Mouse (Mus musculus) brown adipose tissue, adult 24 weeks (tissue): ENCODE results near the gene Kazn. TPM values are rescaled to one million over a fixed set of nuclear protein-coding genes. Genes with fewer than 3 reads are reported as not detected.

ENCODE experiments used
- H3K27ac ChIP-seq: fragments of 200-500 bp; replicated peaks from 2 replicates; pipeline ENCODE4 v1.5.1; 2012; ENCODE audit warnings: low read depth, mild to moderate bottlenecking, low read length
- H3K4me1 ChIP-seq: fragments of 200-500 bp; 2 replicates; pipeline ENCODE4 v1.6.1; 2012; ENCODE audit warnings: low read length, mixed read lengths; ENCODE audit not compliant: control insufficient read depth, insufficient read depth, insufficient read length
- H3K4me3 ChIP-seq: fragments of 200-500 bp; 2 replicates; pipeline ENCODE4 v1.5.1; 2012; ENCODE audit warnings: low read depth, mild to moderate bottlenecking, low read length, moderate library complexity; ENCODE audit not compliant: insufficient read depth
- polyA plus RNA-seq: library from polyadenylated mRNA; stranded (reverse); fragments of >200 nt; gene quantifications from 2 replicates; pipeline ENCODE4 v1.2.4, GENCODE M21; 2012; ENCODE audit not compliant: missing spikeins, insufficient read depth, insufficient read length

The Kazn gene
- polyA plus RNA-seq, 1 experiment = 0.79 TPM

DNA sequence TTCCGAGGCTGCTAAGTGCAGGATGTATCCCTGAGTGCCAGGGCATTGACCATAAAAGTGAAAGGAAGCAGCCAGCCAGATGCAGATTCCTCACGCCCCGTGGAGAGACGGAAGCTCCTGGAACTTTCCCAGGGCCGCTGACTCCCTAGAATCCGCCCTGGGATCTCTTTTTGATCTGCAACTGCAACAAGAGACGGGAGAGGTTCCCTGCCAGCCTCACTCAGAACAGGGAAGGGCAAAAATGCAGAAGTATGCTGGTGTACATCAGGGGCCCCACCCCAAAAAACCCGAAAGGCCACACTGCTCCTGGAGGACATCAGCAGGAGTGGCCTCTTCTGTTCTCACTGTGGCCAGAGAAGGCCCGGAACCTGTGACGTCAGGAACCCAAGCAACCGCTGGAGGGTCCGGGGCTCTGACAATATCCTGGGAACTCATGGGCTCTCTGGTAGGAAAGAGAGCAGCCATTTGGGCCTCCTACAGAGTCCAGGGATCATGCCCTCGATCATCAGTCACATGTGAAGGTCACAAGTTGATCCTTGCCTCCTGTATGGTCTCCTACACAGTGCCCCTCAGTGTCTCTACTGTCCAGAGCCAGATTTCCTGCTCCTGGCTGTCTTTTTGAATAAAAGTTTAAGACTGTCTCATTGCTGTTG, 157.4 kb downstream of the Kazn start:
- peak overlapping the region; percentile 2; the same call in 1 of the 2 replicates for H3K4me3 ChIP-seq
- H3K27ac ChIP-seq = peak overlapping the region; percentile 43
- H3K4me1 ChIP-seq = peaks cover 8% of the 10 kb centered on the region; the same call in 1 of the 2 replicates

- Histone ChIP-seq H3K27ac (peak overlapping the region; percentile 6; the same call in 1 of the 2 replicates), H3K4me1 (peaks cover 8% of the 10 kb centered on the region; the same call in 1 of the 2 replicates), H3K4me3 (peak overlapping the region; percentile 2; the same call in 1 of the 2 replicates)
Measured at GRCm38 (mm10) chr4:142080901-142081630, 158.1 kb downstream of the Kazn start.

- H3K27ac ChIP-seq = no peak overlapping the region
- peaks cover 8% of the 10 kb centered on the region; the same call in 1 of the 2 replicates for H3K4me1 ChIP-seq
- H3K4me3 ChIP-seq = no peak overlapping the region
Measured at GRCm38 (mm10) chr4:142080487-142080767, 158.8 kb downstream of the Kazn start.

DNA sequence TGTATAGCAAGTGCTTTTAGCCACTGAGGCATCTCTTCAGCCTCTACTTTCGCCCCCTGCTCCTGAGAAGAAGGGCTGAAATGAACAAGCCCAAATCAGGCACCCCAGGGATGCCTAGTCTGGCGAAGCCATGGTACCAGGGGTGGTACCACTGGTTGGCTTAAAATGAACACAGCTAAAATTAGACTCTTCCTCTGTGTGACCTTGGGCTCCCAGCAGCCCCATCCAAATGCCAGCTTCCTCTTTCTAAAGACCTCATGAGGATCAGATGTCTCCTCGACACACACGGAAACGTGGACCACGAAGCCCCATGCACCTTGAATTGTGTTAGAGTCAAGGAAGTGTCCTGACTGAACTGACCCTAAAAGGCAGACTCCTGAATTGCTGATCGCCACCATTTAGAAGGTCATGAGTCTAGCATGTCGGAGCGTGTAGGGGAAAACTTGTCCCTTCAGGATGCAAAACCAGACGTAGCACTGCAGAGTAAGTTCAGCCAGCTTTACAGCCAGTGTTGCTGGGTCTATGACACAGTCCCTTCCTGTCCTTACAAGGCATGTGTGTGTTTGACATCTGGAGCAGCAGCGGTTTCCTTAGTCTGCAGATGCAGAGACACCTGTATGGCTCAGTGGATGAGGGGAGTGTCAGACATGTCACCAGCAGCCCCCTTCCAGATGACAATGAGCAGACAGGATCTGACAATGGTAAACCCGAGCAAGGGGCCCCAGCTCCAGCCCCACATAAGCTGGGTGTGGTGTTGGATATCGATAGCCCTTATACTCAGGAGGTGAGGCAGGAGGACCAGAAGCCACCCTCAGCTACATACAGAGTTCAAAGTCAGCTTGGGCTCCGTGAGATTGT, 159.3 kb downstream of the Kazn start:
- no peak overlapping the region for H3K4me3 ChIP-seq
- H3K4me1 ChIP-seq = peaks cover 8% of the 10 kb centered on the region; the same call in 1 of the 2 replicates
- peak overlapping the region; percentile 3; the same call in 1 of the 2 replicates for H3K27ac ChIP-seq

GRCm38 (mm10) chr4:142077572-142078271, 161.5 kb downstream of the Kazn start:
- Histone ChIP-seq H3K4me3 (no peak overlapping the region), H3K4me1 (peaks cover 8% of the 10 kb centered on the region; the same call in 1 of the 2 replicates)

GRCm38 (mm10) chr4:142076883-142077282, 162.3 kb downstream of the Kazn start:
- Histone ChIP-seq H3K4me1 (peaks cover 8% of the 10 kb centered on the region; the same call in 1 of the 2 replicates), H3K4me3 (no peak overlapping the region), H3K27ac (no peak overlapping the region)

More at GRCm38 (mm10) chr4:142077572-142078271, 161.5 kb downstream of the Kazn start:
- 0 out of 2 replicates have a peak overlapping the region, but pooled peaks have one; percentile 26 for H3K27ac ChIP-seq

DNA sequence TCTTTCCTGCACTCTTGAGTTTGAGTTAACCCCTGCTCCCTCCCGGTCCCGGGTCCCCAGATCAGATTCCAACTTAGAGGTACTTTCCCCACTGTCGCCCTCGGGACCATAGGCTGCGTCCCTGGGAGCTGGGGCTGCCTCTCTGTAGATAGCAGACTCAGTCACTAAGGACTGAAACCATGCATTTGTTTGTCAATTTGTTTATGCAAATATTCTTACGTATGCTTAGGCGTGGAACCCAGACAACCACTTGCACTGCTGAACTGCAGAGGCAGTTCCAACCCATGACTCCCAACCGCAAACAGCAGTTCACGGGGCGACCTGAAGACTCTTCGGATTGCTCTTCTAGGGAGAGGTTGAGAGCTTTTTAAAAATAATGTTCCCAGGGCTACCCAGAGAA, 163.3 kb downstream of the Kazn start:
- no peak overlapping the region for H3K27ac ChIP-seq
- peaks cover 12% of the 10 kb centered on the region for H3K4me1 ChIP-seq
- no peak overlapping the region for H3K4me3 ChIP-seq

DNA sequence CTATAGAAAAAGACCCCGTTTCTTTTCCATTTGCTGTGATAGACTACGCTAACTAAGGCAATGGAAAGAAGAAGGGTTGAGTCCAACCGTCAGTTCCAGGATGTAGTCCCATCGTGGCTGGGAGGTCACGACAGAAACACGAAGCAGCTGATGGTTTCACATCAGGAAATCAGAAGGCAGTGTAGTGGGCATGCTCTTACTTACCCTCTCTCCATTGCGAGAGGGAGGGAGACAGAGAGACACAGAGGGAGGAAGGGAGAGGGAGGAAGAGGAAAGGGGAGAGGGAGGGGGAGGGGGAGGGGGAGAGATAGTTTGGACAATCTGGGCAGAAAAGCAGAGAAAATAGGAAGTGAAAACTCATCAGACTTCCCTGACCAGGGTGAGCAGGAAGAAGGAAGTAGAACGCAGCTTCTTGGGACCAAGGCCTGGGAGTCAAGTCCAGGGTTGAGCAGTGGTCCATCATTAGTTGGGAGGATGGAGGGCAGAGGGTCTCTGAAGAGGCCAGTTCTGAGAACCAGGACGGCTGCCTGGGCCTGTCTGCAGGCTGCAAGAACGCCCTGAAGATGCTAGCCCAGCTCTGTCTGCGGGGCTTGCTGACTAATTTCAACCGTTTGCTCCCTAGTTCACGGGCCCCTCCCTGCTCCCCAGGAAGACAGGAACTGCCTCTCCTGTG, 165.0 kb downstream of the Kazn start:
- H3K4me1 ChIP-seq = peaks cover 16% of the 10 kb centered on the region; the same call in 1 of the 2 replicates
- peak overlapping the region; percentile 32; the same call in 1 of the 2 replicates for H3K27ac ChIP-seq
- H3K4me3 ChIP-seq = no peak overlapping the region

DNA sequence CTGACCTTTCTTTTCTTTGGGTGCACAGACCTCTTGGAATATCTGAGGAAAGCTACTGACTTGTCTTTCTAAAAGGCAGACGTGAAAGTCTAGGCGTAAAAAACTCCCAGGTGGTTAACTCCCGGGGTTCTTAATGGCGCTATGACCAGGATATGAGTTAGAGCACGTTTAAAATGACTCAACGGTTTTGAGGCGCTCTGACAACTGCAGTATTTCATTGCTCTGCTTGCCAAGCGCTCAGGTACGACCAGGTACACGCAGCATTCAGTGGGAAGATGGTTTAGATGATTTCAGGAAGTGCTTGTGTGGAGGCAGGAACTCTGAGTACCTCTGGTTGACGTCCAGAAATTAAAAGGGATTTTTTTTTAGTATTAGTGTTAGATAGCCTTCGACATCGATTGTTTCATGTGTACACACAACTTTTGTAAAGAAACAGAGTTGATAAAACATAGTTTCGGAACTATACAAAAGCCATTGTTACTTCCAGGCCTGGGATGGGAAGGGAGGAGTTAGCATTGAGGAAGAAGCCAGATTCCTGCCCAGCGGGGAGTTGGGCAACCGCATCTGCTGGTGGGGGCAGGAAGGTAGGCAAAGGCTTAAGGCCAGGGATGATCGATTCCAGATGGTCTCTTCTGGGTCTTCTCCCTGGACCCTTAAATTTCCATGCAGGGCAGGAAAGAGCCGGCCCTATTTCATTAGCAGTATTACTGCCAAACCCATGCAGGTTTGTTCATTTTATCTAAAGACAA, 167.8 kb downstream of the Kazn start:
- Histone ChIP-seq H3K4me3 (no peak overlapping the region), H3K27ac (peak overlapping the region; percentile 6; the same call in 1 of the 2 replicates), H3K4me1 (peaks cover 11% of the 10 kb centered on the region; the same call in 1 of the 2 replicates)

- Histone ChIP-seq H3K4me1 (peaks cover 15% of the 10 kb centered on the region), H3K27ac (peak overlapping the region; percentile 6; the same call in 1 of the 2 replicates), H3K4me3 (no peak overlapping the region)
Measured at GRCm38 (mm10) chr4:142070840-142071239, 168.4 kb downstream of the Kazn start.

DNA sequence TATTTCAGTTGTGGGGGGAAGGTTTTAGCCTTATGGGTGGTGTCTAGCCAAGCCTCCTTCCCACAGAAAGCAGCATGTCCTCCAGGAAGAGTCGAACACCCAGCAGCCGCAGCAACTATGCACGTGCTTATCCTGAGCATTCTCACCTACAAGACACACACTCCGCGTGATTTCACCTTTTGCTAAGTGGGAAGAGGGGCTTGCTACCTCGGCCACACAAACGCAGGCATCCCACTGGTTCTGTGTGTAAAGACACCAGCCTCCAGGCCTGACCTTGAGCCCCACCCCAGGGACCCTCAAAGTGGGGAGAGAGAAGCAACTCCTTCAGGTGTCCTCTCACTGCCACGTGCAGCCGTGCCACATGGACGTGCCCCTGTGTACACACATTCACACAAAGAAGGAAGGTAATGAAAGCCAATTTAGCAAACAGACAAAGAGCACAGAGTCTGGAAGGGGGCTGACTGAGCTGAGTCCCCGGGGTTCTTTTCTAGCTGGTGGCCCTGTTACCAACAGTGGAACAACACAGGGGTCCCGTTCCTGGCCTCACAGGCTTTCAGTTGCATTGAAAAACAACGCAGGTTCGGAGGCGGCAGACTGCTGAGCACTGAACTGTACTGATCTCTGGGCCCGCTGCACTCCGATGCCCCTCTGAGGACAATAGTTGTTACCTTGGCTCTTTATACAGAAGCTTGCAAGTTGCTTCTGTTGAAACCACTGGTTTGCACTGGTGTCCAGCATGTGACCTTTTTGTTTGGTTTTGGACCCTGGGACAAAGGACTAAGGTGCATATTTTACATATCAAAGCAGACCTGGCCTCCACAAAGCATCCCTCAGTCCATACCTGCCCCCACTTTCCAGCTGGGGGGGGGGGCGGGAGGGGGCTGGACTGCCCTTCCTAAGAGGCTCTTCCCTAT, 170.0 kb downstream of the Kazn start:
- Histone ChIP-seq H3K4me1 (peaks cover 18% of the 10 kb centered on the region), H3K4me3 (no peak overlapping the region), H3K27ac (no peak overlapping the region)

GRCm38 (mm10) chr4:142066576-142066975, 172.6 kb downstream of the Kazn start:
- no peak overlapping the region for H3K27ac ChIP-seq
- H3K4me1 ChIP-seq = peaks cover 18% of the 10 kb centered on the region
- H3K4me3 ChIP-seq = no peak overlapping the region

GRCm38 (mm10) chr4:142065835-142066234, 173.4 kb downstream of the Kazn start:
- Histone ChIP-seq H3K27ac (no peak overlapping the region), H3K4me1 (peaks cover 12% of the 10 kb centered on the region), H3K4me3 (no peak overlapping the region)
